Mouse (Mus musculus) thymus, postnatal 0 days (tissue): ENCODE data around the gene Lcn8. TPM values are rescaled to one million over a fixed set of nuclear protein-coding genes. Genes with fewer than 3 reads are reported as not detected.
"Not testable (repeated sequence)": the region's sequence is repeated elsewhere in the genome, so short reads cannot be mapped to it uniquely, and the experiment has no call there.

Experiments
- DNase-seq: peaks from one replicate; pipeline ENCODE4 v3.0.0-alpha.2; 2015; ENCODE audit warnings: low spot score
- polyA plus RNA-seq: library from polyadenylated mRNA; unstranded; fragments of >200 nt; fragmentation: Nextera tagmentation; extraction: Ambion mirVana; gene quantifications from 2 replicates; pipeline ENCODE4 v1.2.1, GENCODE M21; 2015

The Lcn8 gene
- polyA plus RNA-seq, 1 experiment from 2014 or later, result 0.38 TPM

DNA sequence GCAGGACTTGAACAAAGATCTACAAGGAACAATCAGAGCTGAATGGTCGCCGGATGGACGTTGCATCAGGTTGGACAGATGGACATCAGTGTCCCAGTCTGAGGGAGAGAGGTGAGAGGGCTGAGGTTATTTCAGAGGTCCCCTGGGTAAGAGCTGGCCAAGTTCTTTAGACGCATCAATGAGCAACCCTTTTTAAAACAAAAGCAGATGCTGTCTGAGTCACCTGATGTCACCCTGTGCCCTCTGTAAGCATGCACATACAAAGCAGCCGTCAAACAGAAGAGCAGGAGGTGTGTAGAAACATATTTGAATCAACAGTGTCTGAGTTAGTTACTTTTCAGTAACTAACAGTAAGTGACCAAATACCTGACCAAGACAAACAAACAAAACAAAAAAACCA lies 11.2 kb downstream of the Lcn8 start:
- no peak for DNase-seq

DNA sequence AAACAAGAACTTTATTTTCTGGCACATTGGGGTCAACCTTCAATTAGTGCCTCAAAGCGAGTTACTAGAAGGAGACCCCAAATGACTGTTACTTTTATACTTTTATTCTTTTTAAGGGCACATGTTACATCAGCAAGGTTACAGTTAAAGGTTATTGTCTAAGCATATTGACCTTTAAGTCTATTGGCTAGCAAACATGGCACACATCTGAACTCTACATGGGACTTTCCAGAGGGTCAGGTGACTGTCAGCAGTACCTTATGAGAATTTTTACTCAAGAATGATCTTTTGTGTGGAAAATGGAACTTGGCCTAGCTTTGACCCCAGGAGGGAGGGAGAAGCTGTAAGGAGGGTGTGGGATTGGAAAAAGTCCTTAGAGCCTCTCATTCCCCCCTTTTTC lies 13.6 kb downstream of the Lcn8 start:
- no peak for DNase-seq

GRCm38 (mm10) chr2:25676486-25676885 lies 23.6 kb downstream of the Lcn8 start, which contains the start of gene Lcn6:
TSS of gene Lcn6 (plus strand) at chr2:25676786.
- DNase-seq, result no peak

DNA sequence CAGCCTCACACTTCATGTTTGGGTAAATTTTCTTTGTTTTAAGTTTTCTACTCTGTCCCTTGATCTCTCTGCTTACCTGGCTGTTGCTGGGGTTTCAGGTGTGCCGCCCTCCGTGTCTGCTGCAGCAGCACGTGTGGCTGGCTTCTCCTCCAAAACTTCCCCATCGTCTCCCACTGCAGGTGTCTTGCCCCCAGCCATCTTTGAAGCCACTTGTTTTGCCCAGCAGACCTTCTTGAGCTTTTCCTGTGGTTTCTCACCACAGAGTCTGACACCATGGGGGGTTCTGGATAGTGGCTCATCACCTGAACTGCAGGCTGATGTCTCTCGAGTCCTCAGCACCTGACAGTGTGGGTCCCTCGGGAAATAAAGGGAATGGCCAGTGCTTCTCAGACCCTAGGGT lies 26.6 kb downstream of the Lcn8 start:
- peak; percentile 39 for DNase-seq

GRCm38 (mm10) chr2:25682426-25682825 lies 29.5 kb downstream of the Lcn8 start, which contains the start of gene Lcn10:
TSS of gene Lcn10 (plus strand) at chr2:25682726.
- no peak for DNase-seq

DNA sequence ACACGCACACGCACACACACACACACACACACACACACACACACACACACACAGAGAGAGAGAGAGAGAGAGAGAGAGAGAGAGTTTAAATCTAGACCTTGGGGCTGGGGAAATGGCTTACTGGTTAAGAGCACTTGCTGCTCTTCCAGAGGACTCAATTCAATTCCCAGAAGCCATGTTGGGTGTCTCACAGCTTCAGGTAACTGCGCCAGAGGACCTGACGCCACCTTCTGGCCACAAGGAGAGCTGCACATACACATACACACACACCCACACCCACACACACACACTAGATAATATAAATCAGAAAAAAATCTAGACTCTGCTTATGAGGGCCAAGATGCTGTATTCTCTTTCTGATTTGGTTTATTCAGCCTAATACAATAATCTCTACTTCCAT lies 34.0 kb downstream of the Lcn8 start:
- no peak for DNase-seq

- DNase-seq, result peak; percentile 49
These were observed 41.7 kb downstream of the Lcn8 start for GRCm38 (mm10) chr2:25694605-25695004.

GRCm38 (mm10) chr2:25696951-25697350 lies 44.0 kb downstream of the Lcn8 start:
- no peak for DNase-seq

GRCm38 (mm10) chr2:25698696-25699095 lies 45.8 kb downstream of the Lcn8 start:
- no peak for DNase-seq

- DNase-seq, result not testable (repeated sequence)
These were observed 46.8 kb downstream of the Lcn8 start, which contains the start of gene Obp2a for GRCm38 (mm10) chr2:25699743-25700142. TSS of gene Obp2a (plus strand) at chr2:25700043.

- DNase-seq, result no peak
These were observed 48.1 kb downstream of the Lcn8 start for GRCm38 (mm10) chr2:25701001-25701400.

DNA sequence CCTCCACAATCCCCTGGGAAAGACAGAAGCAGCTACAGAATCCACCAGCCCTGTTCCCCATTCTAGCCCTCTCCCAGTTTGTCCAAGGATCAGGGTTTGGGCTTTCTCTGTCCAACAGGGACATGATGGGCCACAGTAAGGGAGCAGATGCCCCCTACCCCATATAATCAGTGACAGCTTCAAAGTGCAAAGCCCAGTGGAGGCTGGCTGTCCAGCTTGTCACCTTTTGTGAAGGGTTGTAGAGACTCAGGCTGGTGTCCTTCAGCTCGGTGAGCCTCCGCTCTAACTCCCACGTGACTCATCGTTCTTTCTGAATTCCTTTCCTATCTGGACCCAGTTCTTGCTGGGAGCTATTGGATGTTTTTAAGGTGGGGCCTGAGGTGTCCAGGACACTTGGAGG lies 50.8 kb downstream of the Lcn8 start:
- no peak for DNase-seq

Other genes starting within 250 kb of the Lcn8 start
- gene Fut7, start 229.9 kb upstream of the Lcn8 start, polyA plus RNA-seq, result 1.4 and 1.8 TPM in 2 replicates
- gene Abca2, start 224.4 kb upstream of the Lcn8 start, polyA plus RNA-seq, result 3.3 and 4.7 TPM in 2 replicates
- gene Clic3, start 196.3 kb upstream of the Lcn8 start, polyA plus RNA-seq, result 3.6 and 4.7 TPM in 2 replicates
- 72.4 and 83.3 TPM in 2 replicates for gene Paxx, start 192.0 kb upstream of the Lcn8 start, polyA plus RNA-seq
- gene Ptgds, start 183.1 kb upstream of the Lcn8 start, polyA plus RNA-seq, result 6.3 TPM in 2 replicates
- not detected in 2 replicates for gene Lcn12, start 159.2 kb upstream of the Lcn8 start, polyA plus RNA-seq
- gene Fbxw5, start 152.4 kb upstream of the Lcn8 start, polyA plus RNA-seq, result 44.3 and 47.2 TPM in 2 replicates
- 5.6 and 6.4 TPM in 2 replicates for gene C8g, start 151.4 kb upstream of the Lcn8 start, polyA plus RNA-seq
- gene Traf2, start 106.2 kb upstream of the Lcn8 start, polyA plus RNA-seq, result 58.1 and 59.1 TPM in 2 replicates
- gene Edf1, start 95.3 kb upstream of the Lcn8 start, polyA plus RNA-seq, result 466 and 515 TPM in 2 replicates
- 0.53 and 1.0 TPM in 2 replicates for gene Mamdc4, start 78.3 kb upstream of the Lcn8 start, polyA plus RNA-seq
- 184 and 191 TPM in 2 replicates for gene Phpt1, start 77.9 kb upstream of the Lcn8 start, polyA plus RNA-seq
- gene Ajm1, start 71.4 kb upstream of the Lcn8 start, polyA plus RNA-seq, result 0.04 and 0.49 TPM in 2 replicates
- gene Rabl6, start 44.6 kb upstream of the Lcn8 start, polyA plus RNA-seq, result 30.3 and 39.7 TPM in 2 replicates
- 0.04 and 0.05 TPM in 2 replicates for gene Ccdc183, start 35.4 kb upstream of the Lcn8 start, polyA plus RNA-seq
- 5.8 and 7.0 TPM in 2 replicates for gene Tmem141, start 31.1 kb upstream of the Lcn8 start, polyA plus RNA-seq
- gene Fcna, start 25.1 kb upstream of the Lcn8 start, polyA plus RNA-seq, result 9.1 and 9.2 TPM in 2 replicates
- not detected in 2 replicates for gene Lcn5, start 4.8 kb downstream of the Lcn8 start, polyA plus RNA-seq
- gene Lcn6, start 23.7 kb downstream of the Lcn8 start, polyA plus RNA-seq, result 0.24 TPM in 1 of 2 replicates, not detected in the other
- gene Lcn10, start 29.6 kb downstream of the Lcn8 start, polyA plus RNA-seq, result 0.45 and 0.49 TPM in 2 replicates
- 1.5 and 1.9 TPM in 2 replicates for gene Obp2a, start 46.9 kb downstream of the Lcn8 start, polyA plus RNA-seq
- 50.9 and 57.4 TPM in 2 replicates for gene Bmyc, start 53.6 kb downstream of the Lcn8 start, polyA plus RNA-seq
- gene Obp2b, start 83.9 kb downstream of the Lcn8 start, polyA plus RNA-seq, result 0.24 TPM in 1 of 2 replicates, not detected in the other
- 0.45 and 0.56 TPM in 2 replicates for gene Lcn3, start 112.4 kb downstream of the Lcn8 start, polyA plus RNA-seq
- 0.89 and 1.1 TPM in 2 replicates for gene Lcn11, start 123.9 kb downstream of the Lcn8 start, polyA plus RNA-seq
- 2.3 and 2.6 TPM in 2 replicates for gene Gm13539, start 129.1 kb downstream of the Lcn8 start, polyA plus RNA-seq
- not detected in 2 replicates for gene Glt6d1, start 162.7 kb downstream of the Lcn8 start, polyA plus RNA-seq
- 0.17 TPM in 1 of 2 replicates, not detected in the other for gene Lcn9, start 170.0 kb downstream of the Lcn8 start, polyA plus RNA-seq
- gene Sohlh1, start 194.1 kb downstream of the Lcn8 start, polyA plus RNA-seq, result 0.19 and 0.25 TPM in 2 replicates
- 0.14 and 0.18 TPM in 2 replicates for gene Kcnt1, start 210.6 kb downstream of the Lcn8 start, polyA plus RNA-seq